Mouse (Mus musculus) stomach, postnatal 0 days (tissue): ENCODE data around the gene Prrg2.

Experiments
- CTCF ChIP-seq: IDR thresholded peaks from 2 replicates; pipeline ENCODE4 v1.5.1; 2016; ENCODE audit warnings: antibody characterized with exemption, low read depth, mild to moderate bottlenecking, moderate library complexity
- EP300 ChIP-seq: optimal IDR thresholded peaks from 2 replicates; pipeline ENCODE3; 2016; ENCODE audit warnings: antibody characterized with exemption

DNA sequence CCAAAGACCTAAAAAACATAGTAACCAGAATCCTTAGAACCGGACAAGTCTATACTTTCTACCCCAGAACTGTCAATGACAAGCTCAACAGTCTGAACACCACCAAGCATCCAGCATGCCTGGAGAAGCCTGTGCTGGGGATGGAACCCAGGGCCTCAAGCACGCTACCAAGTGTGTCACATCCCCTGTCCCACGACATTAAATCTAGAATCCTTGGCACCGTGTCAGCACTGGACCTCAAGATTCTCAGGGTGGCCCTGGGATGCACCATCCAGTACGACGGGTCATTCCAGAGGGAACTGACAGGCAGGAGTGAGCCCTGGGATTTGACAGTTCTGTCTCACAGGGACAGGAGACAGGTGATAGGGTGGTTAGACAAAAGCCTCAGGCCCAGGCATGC, 32.5 kb downstream of the Prrg2 start:
- TF ChIP-seq EP300: no peak
- TF ChIP-seq CTCF: no peak
